Mouse (Mus musculus) cerebellum, adult 2 months (tissue): ENCODE data around the gene Bdkrb2.

ENCODE experiments used
- CTCF ChIP-seq: fragments of 200-500 bp; IDR thresholded peaks from 2 replicates; pipeline ENCODE4 v1.5.1; 2011; ENCODE audit warnings: low read depth, mild to moderate bottlenecking, control low read depth, low read length, moderate library complexity, borderline replicate concordance; ENCODE audit not compliant: insufficient read depth
- POLR2A ChIP-seq: fragments of 200-500 bp; IDR thresholded peaks from 2 replicates; pipeline ENCODE4 v1.6.1; 2011; ENCODE audit warnings: low read length, control low read depth, borderline replicate concordance; ENCODE audit not compliant: insufficient read depth

DNA sequence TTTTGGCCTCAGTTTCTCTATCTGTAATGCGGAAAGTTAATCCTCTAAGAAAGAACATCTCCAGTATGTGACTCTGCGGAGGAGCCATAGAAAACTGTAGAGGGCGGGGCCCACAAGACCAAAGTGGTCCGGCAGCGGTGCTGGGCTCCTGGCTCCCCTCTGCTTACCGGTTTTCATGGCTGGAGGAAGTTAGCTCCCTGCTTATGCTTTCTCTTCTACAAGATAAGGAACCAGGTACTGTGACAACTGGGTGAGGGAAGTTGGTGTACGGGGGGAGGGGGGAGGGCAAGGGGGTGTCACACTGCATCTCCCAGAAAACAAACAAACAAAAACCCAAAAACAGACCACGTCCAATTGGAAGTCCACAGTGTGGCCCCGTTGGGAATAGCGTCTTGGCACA is 35.5 kb downstream of the Bdkrb2 start:
- TF ChIP-seq CTCF, result no peak
- TF ChIP-seq POLR2A, result no peak
